Mouse (Mus musculus): ENCODE data around the gene Vamp4. TPM values are rescaled to one million over a fixed set of nuclear protein-coding genes. Genes with fewer than 3 reads are reported as not detected.

Gene Vamp4
- polyA plus RNA-seq, 1 experiment from 2014 or later, result 68.4 TPM

GRCm38 (mm10) chr1:162636516-162636915, 66.2 kb downstream of the Vamp4 start:
- Histone ChIP-seq H3K9ac (no peak overlapping the region), H3K36me3 (no peaks in the 10 kb centered on the region), H3K4me1 (no peaks in the 10 kb centered on the region), H3K27me3 (no peaks in the 10 kb centered on the region), H3K4me3 (no peak overlapping the region), H3K4me2 (replicated peaks) (no peak overlapping the region), H3K9me3 (replicated peaks) (no peaks in the 10 kb centered on the region), H3K27ac (no peak overlapping the region)
- no peak for ATAC-seq (ENCODE audit: low FRiP score)
- 65% methylated on average over 3 of the region's 3 CpGs for WGBS

GRCm38 (mm10) chr1:162638535-162638934, 68.2 kb downstream of the Vamp4 start:
- H3K9ac ChIP-seq, result no peak overlapping the region
- H3K27me3 ChIP-seq, result no peaks in the 10 kb centered on the region
- ATAC-seq (ENCODE audit: low FRiP score), result no peak
- H3K9me3 ChIP-seq (replicated peaks), result no peaks in the 10 kb centered on the region
- 0 out of 2 replicates have a peak, but pooled peaks cover 2% of the 10 kb centered on the region for H3K4me1 ChIP-seq
- no peak overlapping the region for H3K4me3 ChIP-seq
- H3K36me3 ChIP-seq, result no peaks in the 10 kb centered on the region
- WGBS, result 90% methylated on average over 4 of the region's 4 CpGs
- H3K4me2 ChIP-seq (replicated peaks), result no peak overlapping the region
- no peak overlapping the region for H3K27ac ChIP-seq

GRCm38 (mm10) chr1:162639051-162639750, 68.9 kb downstream of the Vamp4 start, which contains the start of gene Myoc:
Gene Myoc, plus strand, starts transcription at chr1:162639155.
- WGBS, result 85% methylated on average over 10 of the region's 10 CpGs
- Histone ChIP-seq H3K36me3 (no peaks in the 10 kb centered on the region), H3K9ac (no peak within 1 kb of the TSS), H3K4me1 (0 out of 2 replicates have a peak, but pooled peaks cover 2% of the 10 kb centered on the region), H3K4me2 (replicated peaks) (no peak within 1 kb of the TSS), H3K27me3 (no peaks in the 10 kb centered on the region), H3K4me3 (no peak within 1 kb of the TSS), H3K27ac (no peak within 1 kb of the TSS), H3K9me3 (replicated peaks) (no peaks in the 10 kb centered on the region)
- ATAC-seq (ENCODE audit: low FRiP score), result no peak

GRCm38 (mm10) chr1:162639861-162640260, 69.5 kb downstream of the Vamp4 start:
- no peak for ATAC-seq (ENCODE audit: low FRiP score)
- no peak overlapping the region for H3K4me2 ChIP-seq (replicated peaks)

GRCm38 (mm10) chr1:162642591-162642990, 72.3 kb downstream of the Vamp4 start:
- no peak overlapping the region for H3K27ac ChIP-seq
- no peak overlapping the region for H3K4me2 ChIP-seq (replicated peaks)
- H3K36me3 ChIP-seq, result no peaks in the 10 kb centered on the region
- H3K9me3 ChIP-seq (replicated peaks), result no peaks in the 10 kb centered on the region
- WGBS, result 82% methylated on average over 3 of the region's 3 CpGs
- H3K9ac ChIP-seq, result no peak overlapping the region
- 0 out of 2 replicates have a peak, but pooled peaks cover 2% of the 10 kb centered on the region for H3K4me1 ChIP-seq
- H3K27me3 ChIP-seq, result no peaks in the 10 kb centered on the region
- no peak overlapping the region for H3K4me3 ChIP-seq
- ATAC-seq (ENCODE audit: low FRiP score), result 0 out of 2 replicates have a peak, but pooled peaks have one; percentile 4

More at GRCm38 (mm10) chr1:162639861-162640260, 69.5 kb downstream of the Vamp4 start:
- Histone ChIP-seq H3K36me3 (no peaks in the 10 kb centered on the region), H3K9me3 (replicated peaks) (no peaks in the 10 kb centered on the region), H3K9ac (no peak overlapping the region), H3K4me3 (no peak overlapping the region), H3K27ac (no peak overlapping the region), H3K4me1 (0 out of 2 replicates have a peak, but pooled peaks cover 2% of the 10 kb centered on the region), H3K27me3 (no peaks in the 10 kb centered on the region)
- WGBS, result 96% methylated on average over 1 of the region's 1 CpGs

GRCm38 (mm10) chr1:162643752-162644151, 73.4 kb downstream of the Vamp4 start:
- Histone ChIP-seq H3K4me1 (0 out of 2 replicates have a peak, but pooled peaks cover 2% of the 10 kb centered on the region), H3K36me3 (no peaks in the 10 kb centered on the region), H3K27ac (no peak overlapping the region), H3K4me2 (replicated peaks) (no peak overlapping the region), H3K9ac (no peak overlapping the region), H3K27me3 (no peaks in the 10 kb centered on the region), H3K4me3 (no peak overlapping the region), H3K9me3 (replicated peaks) (no peaks in the 10 kb centered on the region)
- no peak for ATAC-seq (ENCODE audit: low FRiP score)
- WGBS, result 55% methylated on average over 4 of the region's 4 CpGs

- Histone ChIP-seq H3K27ac (no peak overlapping the region), H3K9me3 (replicated peaks) (no peaks in the 10 kb centered on the region), H3K4me2 (replicated peaks) (no peak overlapping the region), H3K36me3 (no peaks in the 10 kb centered on the region), H3K9ac (no peak overlapping the region), H3K27me3 (no peaks in the 10 kb centered on the region), H3K4me3 (no peak overlapping the region), H3K4me1 (0 out of 2 replicates have a peak, but pooled peaks cover 2% of the 10 kb centered on the region)
- ATAC-seq (ENCODE audit: low FRiP score), result no peak
- 77% methylated on average over 10 of the region's 10 CpGs for WGBS
Measured at GRCm38 (mm10) chr1:162646083-162646686, 75.9 kb downstream of the Vamp4 start.

- no peaks in the 10 kb centered on the region for H3K4me1 ChIP-seq
- H3K4me3 ChIP-seq, result no peak overlapping the region
- no peak overlapping the region for H3K27ac ChIP-seq
- ATAC-seq (ENCODE audit: low FRiP score), result no peak
- no peaks in the 10 kb centered on the region for H3K9me3 ChIP-seq (replicated peaks)
- 93% methylated on average over 14 of the region's 14 CpGs for WGBS
- H3K27me3 ChIP-seq, result no peaks in the 10 kb centered on the region
- H3K4me2 ChIP-seq (replicated peaks), result no peak overlapping the region
- no peak overlapping the region for H3K9ac ChIP-seq
- H3K36me3 ChIP-seq, result no peaks in the 10 kb centered on the region
Measured at GRCm38 (mm10) chr1:162648416-162648815, 78.1 kb downstream of the Vamp4 start.

Other genes starting within 250 kb of the Vamp4 start
- 25.7 and 28.5 TPM in 2 replicates for gene Dnm3, start 92.5 kb upstream of the Vamp4 start, polyA plus RNA-seq (2016; fragmentation: Nextera tagmentation; extraction: Ambion mirVana)
- gene Mettl13, start 22.0 kb upstream of the Vamp4 start, polyA plus RNA-seq (2016; fragmentation: Nextera tagmentation; extraction: Ambion mirVana), result 21.9 and 23.6 TPM in 2 replicates
- not detected in 2 replicates for gene Myoc, start 68.6 kb downstream of the Vamp4 start, polyA plus RNA-seq (2016; fragmentation: Nextera tagmentation; extraction: Ambion mirVana)
- not detected in 2 replicates for gene Myocos, start 87.7 kb downstream of the Vamp4 start, polyA plus RNA-seq (2016; fragmentation: Nextera tagmentation; extraction: Ambion mirVana)
- 163 and 180 TPM in 2 replicates for gene Prrc2c, start 170.0 kb downstream of the Vamp4 start, polyA plus RNA-seq (2016; fragmentation: Nextera tagmentation; extraction: Ambion mirVana)
- gene Fmo4, start 243.5 kb downstream of the Vamp4 start, polyA plus RNA-seq (2016; fragmentation: Nextera tagmentation; extraction: Ambion mirVana), result 0.46 and 0.52 TPM in 2 replicates

Measured in hindbrain, embryonic 12.5 days (tissue).